ENCODE assay signal across 20 mouse cellular contexts in the genomic region with DNA sequence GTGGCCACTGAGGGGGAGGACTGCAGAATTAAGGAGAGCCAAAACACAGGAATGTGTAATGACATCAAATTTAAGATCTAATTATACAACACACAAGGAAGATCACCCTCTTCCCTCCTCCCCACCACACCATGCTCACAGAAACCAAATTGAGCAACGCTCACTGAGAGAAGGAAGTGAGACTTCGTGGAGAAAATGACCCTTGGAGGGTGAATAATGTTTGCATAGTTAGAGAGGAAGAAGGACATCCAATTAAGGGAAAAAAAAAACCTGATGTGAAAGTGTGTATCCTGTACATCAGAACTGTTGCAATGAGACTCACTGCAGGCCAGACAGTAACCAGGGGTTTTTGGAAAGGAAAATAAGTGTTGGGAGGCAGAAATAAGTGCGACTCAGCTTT.
DNase-seq lines count a peak whose midpoint lies in the region; ATAC-seq and TF ChIP-seq lines count a peak whose summit lies in the region.
"Had no signal": no experiment of that assay in that cellular context is flagged by ENCODE, and none has a peak within 500 bp of the region (broad histone marks: within the 10 kb centered on the region; RNA-seq: fewer than 3 reads in every experiment).

No protein-coding gene starts in this region.

- H3K27ac ChIP-seq in lung, postnatal 0 days (ENCODE audit: low read length), result no peak overlapping the region
- H3K27ac ChIP-seq in CH12.LX (ENCODE audit: insufficient read depth, low read depth), result no peak overlapping the region
- H3K27ac ChIP-seq: embryonic facial prominence, embryonic 13.5 days; gastrocnemius, adult 2 months; limb, embryonic 12.5 days; midbrain, embryonic 15.5 days had no signal

- TF ChIP-seq EP300 in lung, postnatal 0 days (IDR thresholded peaks at IDR 0.05), result no peak
- peak; percentile 77 for TF ChIP-seq EP300 in CH12.LX (IDR thresholded peaks at IDR 0.05; ENCODE audit: low read length)

- in situ Hi-C loops in CH12.LX (cut with MboI; ENCODE audit: low pct_ligation_motif_present, low pct_unique_long_range_greater_than_20kb, low sequenced_read_pairs), result no loop called here

- no peak overlapping the region for H3K4me3 ChIP-seq in lung, postnatal 0 days (ENCODE audit: low read depth, low read length)
- no peak overlapping the region for H3K4me3 ChIP-seq in CH12.LX (replicated peaks in 1 of 3; ENCODE audit: low read depth in 2 of 3, low read length in 2 of 3, poor library complexity in 1 of 3)
- H3K4me3 ChIP-seq: embryonic facial prominence, embryonic 13.5 days; gastrocnemius, adult 2 months; limb, embryonic 12.5 days; midbrain, embryonic 15.5 days had no signal

- no peak for TF ChIP-seq CTCF in lung, postnatal 0 days (IDR thresholded peaks at IDR 0.05)
- no peak for TF ChIP-seq CTCF in CH12.LX (conservative IDR thresholded peaks at IDR 0.05 in 1 of 2, IDR thresholded peaks at IDR 0.05 in 1 of 2; ENCODE audit: low read depth in 2 of 2, low read length in 2 of 2)

- no peaks in the 10 kb centered on the region for H3K36me3 ChIP-seq in lung, postnatal 0 days (ENCODE audit: insufficient read depth, low read length)
- H3K36me3 ChIP-seq in CH12.LX (replicated peaks in 1 of 2; ENCODE audit: control insufficient read depth in 1 of 2, insufficient read depth in 1 of 2, low read length in 1 of 2), result no peaks in the 10 kb centered on the region
- H3K36me3 ChIP-seq: embryonic facial prominence, embryonic 13.5 days; limb, embryonic 12.5 days; midbrain, embryonic 15.5 days had no signal

- peak; percentile 39 for DNase-seq in lung, postnatal 0 days (ENCODE audit: low spot score)
- DNase-seq in lung, postnatal 4 days, result no peak
- peak; percentile 57 for DNase-seq in CH12.LX (ENCODE audit: extremely low read depth)
- no peak for DNase-seq in adrenal gland, postnatal 4 days (ENCODE audit: low spot score in 2 of 2)
- DNase-seq in spleen, adult 12 weeks (ENCODE audit: low spot score), result no peak
- DNase-seq: adrenal gland, postnatal 25 days; cerebellum, adult 9-10 months; forebrain, postnatal 0 days; gastrocnemius, adult 2 months; heart, postnatal 4 days; kidney, postnatal 4 days; right cerebral cortex, postnatal 25 days; thymus, postnatal 25 days had no signal

- H3K9me3 ChIP-seq in lung, postnatal 0 days (ENCODE audit: low read length), result no peaks in the 10 kb centered on the region
- H3K9me3 ChIP-seq in CH12.LX (replicated peaks; ENCODE audit: low read length), result no peaks in the 10 kb centered on the region
- H3K9me3 ChIP-seq: embryonic facial prominence, embryonic 13.5 days; limb, embryonic 12.5 days; midbrain, embryonic 15.5 days had no signal

- no peak overlapping the region for H3K4me2 ChIP-seq in lung, postnatal 0 days (replicated peaks; ENCODE audit: low read depth, low read length)
- H3K4me2 ChIP-seq in CH12.LX (ENCODE audit: insufficient read depth, low read depth, poor library complexity, severe bottlenecking), result no peak overlapping the region
- H3K4me2 ChIP-seq: embryonic facial prominence, embryonic 13.5 days; limb, embryonic 12.5 days; midbrain, embryonic 15.5 days had no signal

- no peak for TF ChIP-seq POLR2A in CH12.LX (IDR thresholded peaks at IDR 0.05; ENCODE audit: low read depth, low read length)

- no peaks in the 10 kb centered on the region for H3K4me1 ChIP-seq in lung, postnatal 0 days (ENCODE audit: insufficient read depth, low read depth, low read length)
- H3K4me1 ChIP-seq in CH12.LX (ENCODE audit: control insufficient read depth in 1 of 2, insufficient read depth in 2 of 2), result peaks cover 9 to 30% of the 10 kb centered on the region in 2 experiments
- H3K4me1 ChIP-seq: midbrain, embryonic 15.5 days had no signal

- WGBS in lung, postnatal 0 days, result 52% methylated on average over 3 of the region's 3 CpGs

- dilution Hi-C loops in CH12.LX (cut with MboI; ENCODE audit: extremely low pct_ligation_motif_present, extremely low pct_unique_long_range_greater_than_20kb, low sequenced_read_pairs), result no loop called here

- no peaks in the 10 kb centered on the region for H3K27me3 ChIP-seq in lung, postnatal 0 days (replicated peaks; ENCODE audit: insufficient read depth, low read length)
- no peaks in the 10 kb centered on the region for H3K27me3 ChIP-seq in CH12.LX (replicated peaks)
- H3K27me3 ChIP-seq: embryonic facial prominence, embryonic 13.5 days; limb, embryonic 12.5 days; midbrain, embryonic 15.5 days had no signal

- no peak overlapping the region for H3K9ac ChIP-seq in lung, postnatal 0 days (replicated peaks; ENCODE audit: low read depth)
- no peak overlapping the region for H3K9ac ChIP-seq in CH12.LX (ENCODE audit: insufficient read depth, low read depth)
- H3K9ac ChIP-seq: embryonic facial prominence, embryonic 13.5 days; forebrain, postnatal 0 days; limb, embryonic 12.5 days; midbrain, embryonic 15.5 days had no signal

- H3K79me2 ChIP-seq in CH12.LX (replicated peaks; ENCODE audit: control insufficient read depth, extremely low read depth, insufficient read depth, poor library complexity, severe bottlenecking), result no peaks in the 10 kb centered on the region

- no peak for TF ChIP-seq RAD21 in CH12.LX (IDR thresholded peaks at IDR 0.05; ENCODE audit: low read depth, low read length)

- ATAC-seq in lung, postnatal 0 days, result no peak
- peak; percentile 99 for ATAC-seq in granulocyte monocyte progenitor cell, adult 5-6 weeks (replicated peaks; ENCODE audit: poor library complexity, severe bottlenecking)
- ATAC-seq in neutrophil, adult 5-6 weeks (ENCODE audit: extremely low read depth, insufficient number of reproducible peaks, low FRiP score, poor library complexity, severe bottlenecking), result peak; percentile 80
- ATAC-seq: forebrain, postnatal 0 days; hindbrain, embryonic 16.5 days; intestine, embryonic 16.5 days; midbrain, embryonic 15.5 days had no signal

TF ChIP-seq in CH12.LX, 34 proteins besides CTCF, POLR2A, EP300 and RAD21:
- peak; percentile 41; the same call in 1 of the 2 replicates for TF ChIP-seq ETS1 (conservative IDR thresholded peaks at IDR 0.05; ENCODE audit: low read depth, low read length)
- no peak; the same call in 1 of the 2 replicates for TF ChIP-seq CHD2 (IDR thresholded peaks at IDR 0.05; ENCODE audit: low read length)
- TF ChIP-seq TCF12 (IDR thresholded peaks at IDR 0.05; ENCODE audit: low read depth, low read length), result no peak
- no peak for TF ChIP-seq RCOR1 (conservative IDR thresholded peaks at IDR 0.05; ENCODE audit: low read depth, low read length)
- TF ChIP-seq BHLHE40 (IDR thresholded peaks at IDR 0.05; ENCODE audit: low read depth, low read length), result 0 out of 2 replicates have a peak, but pooled peaks have one; percentile 6
- peak; percentile 61 for TF ChIP-seq IRF4 (IDR thresholded peaks at IDR 0.05; ENCODE audit: low read depth, low read length)
- peak; percentile 85 for TF ChIP-seq ZNF384 (IDR thresholded peaks at IDR 0.05; ENCODE audit: low read depth, low read length)
- TF ChIP-seq HCFC1 (IDR thresholded peaks at IDR 0.05; ENCODE audit: low read depth, low read length), result no peak
- 0 out of 2 replicates have a peak, but pooled peaks have one; percentile 5 for TF ChIP-seq MAFK (IDR thresholded peaks at IDR 0.05; ENCODE audit: insufficient replicate concordance, low read length)

Comparison
In these comparisons a context has a peak if more than half of its experiments do, and no peak if none do; other contexts are left out.
1. DNase-seq: peak in lung, postnatal 0 days (single experiment) and CH12.LX (single experiment); none in lung, postnatal 4 days (0 of 2), adrenal gland, postnatal 4 days (0 of 2) and spleen, adult 12 weeks (single experiment).